Mouse (Mus musculus): ENCODE data around the gene Etl4. TPM values are rescaled to one million over a fixed set of nuclear protein-coding genes. Genes with fewer than 3 reads are reported as not detected.
"Not testable (repeated sequence)": the region's sequence is repeated elsewhere in the genome, so short reads cannot be mapped to it uniquely, and the experiment has no call there.

Gene Etl4
- total RNA-seq, 2 experiments from 2014 or later = 0.26 to 0.82 TPM

GRCm38 (mm10) chr2:20671546-20672255, 762.1 kb downstream of the Etl4 start:
- ATAC-seq (replicated peaks; ENCODE audit: poor library complexity, severe bottlenecking) = no peak

GRCm38 (mm10) chr2:20672281-20672680, 762.7 kb downstream of the Etl4 start:
- no peak for ATAC-seq (replicated peaks; ENCODE audit: poor library complexity, severe bottlenecking)

- peak; percentile 71 for ATAC-seq (replicated peaks; ENCODE audit: poor library complexity, severe bottlenecking)
These were observed 763.4 kb downstream of the Etl4 start for GRCm38 (mm10) chr2:20672803-20673603.

GRCm38 (mm10) chr2:20676379-20676778, 766.8 kb downstream of the Etl4 start:
- peak; percentile 37 for ATAC-seq (replicated peaks; ENCODE audit: poor library complexity, severe bottlenecking)

GRCm38 (mm10) chr2:20678793-20679192, 769.2 kb downstream of the Etl4 start:
- no peak for ATAC-seq (replicated peaks; ENCODE audit: poor library complexity, severe bottlenecking)

GRCm38 (mm10) chr2:20682203-20682602, 772.6 kb downstream of the Etl4 start:
- ATAC-seq (replicated peaks; ENCODE audit: poor library complexity, severe bottlenecking) = not testable (repeated sequence)

- ATAC-seq (replicated peaks; ENCODE audit: poor library complexity, severe bottlenecking) = no peak
These were observed 779.8 kb downstream of the Etl4 start for GRCm38 (mm10) chr2:20689389-20689788.

- ATAC-seq (replicated peaks; ENCODE audit: poor library complexity, severe bottlenecking) = no peak
These were observed 783.3 kb downstream of the Etl4 start for GRCm38 (mm10) chr2:20692898-20693297.

- ATAC-seq (replicated peaks; ENCODE audit: poor library complexity, severe bottlenecking) = no peak
These were observed 784.2 kb downstream of the Etl4 start for GRCm38 (mm10) chr2:20693772-20694171.

GRCm38 (mm10) chr2:20697719-20698118, 788.1 kb downstream of the Etl4 start:
- ATAC-seq (replicated peaks; ENCODE audit: poor library complexity, severe bottlenecking) = no peak

GRCm38 (mm10) chr2:20705110-20705509, 795.5 kb downstream of the Etl4 start:
- no peak for ATAC-seq (replicated peaks; ENCODE audit: poor library complexity, severe bottlenecking)

GRCm38 (mm10) chr2:20710589-20710988, 801.0 kb downstream of the Etl4 start:
- ATAC-seq (replicated peaks; ENCODE audit: poor library complexity, severe bottlenecking) = no peak

GRCm38 (mm10) chr2:20711024-20711423, 801.4 kb downstream of the Etl4 start:
- no peak for ATAC-seq (replicated peaks; ENCODE audit: poor library complexity, severe bottlenecking)

GRCm38 (mm10) chr2:20719105-20719504, 809.5 kb downstream of the Etl4 start:
- ATAC-seq (replicated peaks; ENCODE audit: poor library complexity, severe bottlenecking) = no peak

GRCm38 (mm10) chr2:20721098-20721497, 811.5 kb downstream of the Etl4 start:
- ATAC-seq (replicated peaks; ENCODE audit: poor library complexity, severe bottlenecking) = no peak

- peak; percentile 42; the same call in 1 of the 2 replicates for ATAC-seq (replicated peaks; ENCODE audit: poor library complexity, severe bottlenecking)
These were observed 812.8 kb downstream of the Etl4 start for GRCm38 (mm10) chr2:20722165-20722991.

- no peak for ATAC-seq (replicated peaks; ENCODE audit: poor library complexity, severe bottlenecking)
These were observed 814.6 kb downstream of the Etl4 start for GRCm38 (mm10) chr2:20723990-20724745.

GRCm38 (mm10) chr2:20726974-20727373, 817.4 kb downstream of the Etl4 start:
- no peak for ATAC-seq (replicated peaks; ENCODE audit: poor library complexity, severe bottlenecking)

GRCm38 (mm10) chr2:20727752-20728438, 818.3 kb downstream of the Etl4 start:
- peak; percentile 25; the same call in 1 of the 2 replicates for ATAC-seq (replicated peaks; ENCODE audit: poor library complexity, severe bottlenecking)

Data from granulocyte monocyte progenitor cell, adult 5-6 weeks (primary cell).